ENCODE assay signal across 8 mouse cellular contexts in the genomic region with DNA sequence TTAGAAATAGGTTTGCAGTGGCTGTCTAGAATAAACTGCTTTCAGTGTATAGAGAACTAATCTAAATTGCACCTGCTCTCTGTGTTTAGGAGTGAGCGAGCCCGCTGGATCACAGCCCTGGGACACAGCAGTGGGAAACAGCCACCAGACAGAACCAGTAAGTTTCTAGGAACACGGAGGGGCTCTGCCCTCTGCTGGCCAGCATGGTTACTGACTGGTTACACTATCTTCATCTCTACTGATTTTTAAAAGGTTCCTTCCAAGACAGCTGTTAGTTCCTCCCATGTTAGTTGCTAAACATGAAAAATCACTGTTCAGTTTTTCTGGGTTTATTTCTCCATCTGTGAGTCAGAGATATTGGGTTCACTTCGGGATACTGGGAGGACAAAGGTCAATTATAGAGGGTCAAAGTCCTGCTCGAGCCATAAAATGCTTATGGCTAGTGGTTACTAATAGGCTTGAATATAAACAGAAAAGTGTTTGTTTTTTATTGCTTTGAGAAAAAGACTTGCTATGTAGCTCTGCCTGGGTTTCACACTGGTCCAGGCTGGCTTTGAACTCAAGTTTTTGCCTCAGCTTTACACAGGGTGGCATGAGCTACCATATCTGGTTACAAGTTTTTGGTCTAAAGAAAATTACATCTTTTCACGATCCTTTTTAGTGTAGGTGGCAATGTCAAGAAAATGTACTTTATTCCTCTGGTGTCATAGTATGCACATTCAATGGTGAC. TPM values are rescaled to one million over a fixed set of nuclear protein-coding genes. Genes with fewer than 3 reads are reported as not detected.
A peak's percentile ranks its signal among the peaks of the same experiment; 100 is the strongest.
DNase-seq lines count a peak whose midpoint lies in the region; ATAC-seq and TF ChIP-seq lines count a peak whose summit lies in the region.
"Had no signal": no experiment of that assay in that cellular context is flagged by ENCODE, and none has a peak within 500 bp of the region (broad histone marks: within the 10 kb centered on the region; RNA-seq: fewer than 3 reads in every experiment).

No protein-coding gene starts in this region.

- peak; percentile 12 for DNase-seq in T-cell, adult 2 months (ENCODE audit: low spot score)
- peak; percentile 26 for DNase-seq in cerebellum, adult 8-10 months
- peak; percentile 40 to 67 for DNase-seq in frontal cortex, postnatal 10 days (ENCODE audit: low spot score in 2 of 2)
- peak; percentile 82 for DNase-seq in hindbrain, postnatal 0 days (ENCODE audit: low spot score)
- DNase-seq in layer of hippocampus, postnatal 25 days (ENCODE audit: extremely low spot score in 1 of 2, low spot score in 1 of 2), result peak; percentile 34 to 68
- peak; percentile 59 to 63 for DNase-seq in right cerebral cortex, postnatal 36 days (ENCODE audit: low spot score in 2 of 2)

- H3K4me1 ChIP-seq in hindbrain, postnatal 0 days (ENCODE audit: insufficient read depth, low read length), result peaks cover 6% of the 10 kb centered on the region; the same call in 1 of the 2 replicates
- H3K4me1 ChIP-seq: lung, embryonic 15.5 days had no signal

- 43% methylated on average over 6 of the region's 6 CpGs for WGBS in hindbrain, postnatal 0 days

- no peak overlapping the region for H3K4me2 ChIP-seq in hindbrain, postnatal 0 days (ENCODE audit: low read depth, low read length)
- H3K4me2 ChIP-seq: lung, embryonic 15.5 days had no signal

- TF ChIP-seq CTCF in hindbrain, postnatal 0 days (IDR thresholded peaks at IDR 0.05; ENCODE audit: low read depth), result peak; percentile 84

- peaks cover 18% of the 10 kb centered on the region for H3K36me3 ChIP-seq in hindbrain, postnatal 0 days (ENCODE audit: insufficient read depth, low read length)

- no peak overlapping the region for H3K27ac ChIP-seq in hindbrain, postnatal 0 days
- H3K27ac ChIP-seq: lung, embryonic 15.5 days had no signal

- H3K9ac ChIP-seq in hindbrain, postnatal 0 days (replicated peaks; ENCODE audit: low read length), result no peak overlapping the region
- H3K9ac ChIP-seq: lung, embryonic 15.5 days had no signal

- H3K27me3 ChIP-seq in hindbrain, postnatal 0 days (ENCODE audit: insufficient read depth, low read length), result no peaks in the 10 kb centered on the region
- H3K27me3 ChIP-seq: lung, embryonic 15.5 days had no signal

- no peaks in the 10 kb centered on the region for H3K9me3 ChIP-seq in hindbrain, postnatal 0 days (ENCODE audit: low read length)
- H3K9me3 ChIP-seq: lung, embryonic 15.5 days had no signal

- ATAC-seq in hindbrain, postnatal 0 days, result peak; percentile 62
- ATAC-seq in megakaryocyte progenitor cell, adult 5-6 weeks (replicated peaks; ENCODE audit: poor library complexity), result peak; percentile 88

- no peak overlapping the region for H3K4me3 ChIP-seq in hindbrain, postnatal 0 days (ENCODE audit: low read length)
- H3K4me3 ChIP-seq: lung, embryonic 15.5 days had no signal

RNA-seq across cellular contexts. Expression of gene Dhx36, which starts 48.4 kb away (rescaled TPM):
- total RNA-seq in hindbrain, postnatal 0 days (2014; rRNA removed), result 47.4 and 47.9 TPM in 2 replicates
- 29.5 and 32.5 TPM in 2 replicates for polyA plus RNA-seq in hindbrain, postnatal 0 days (2015; fragmentation: Nextera tagmentation; extraction: Ambion mirVana)
- total RNA-seq in layer of hippocampus, postnatal 25 days (2021), result 10 to 100 TPM; 55.5 to 56.2 TPM
- total RNA-seq in megakaryocyte progenitor cell, adult 5-6 weeks (2015), result 43.2 and 46.6 TPM in 2 replicates
- total RNA-seq in megakaryocyte progenitor cell, adult 5-6 weeks (2017), result 38.9 and 43.9 TPM in 2 replicates

Comparison
In these comparisons a context has a peak if more than half of its experiments do, and no peak if none do; other contexts are left out.
1. DNase-seq: peak in every context shown above with its lines; median percentile 82 in hindbrain, postnatal 0 days; 61 in right cerebral cortex, postnatal 36 days; 54 in frontal cortex, postnatal 10 days; 51 in layer of hippocampus, postnatal 25 days; 26 in cerebellum, adult 8-10 months; 12 in T-cell, adult 2 months.